In the genomic region with DNA sequence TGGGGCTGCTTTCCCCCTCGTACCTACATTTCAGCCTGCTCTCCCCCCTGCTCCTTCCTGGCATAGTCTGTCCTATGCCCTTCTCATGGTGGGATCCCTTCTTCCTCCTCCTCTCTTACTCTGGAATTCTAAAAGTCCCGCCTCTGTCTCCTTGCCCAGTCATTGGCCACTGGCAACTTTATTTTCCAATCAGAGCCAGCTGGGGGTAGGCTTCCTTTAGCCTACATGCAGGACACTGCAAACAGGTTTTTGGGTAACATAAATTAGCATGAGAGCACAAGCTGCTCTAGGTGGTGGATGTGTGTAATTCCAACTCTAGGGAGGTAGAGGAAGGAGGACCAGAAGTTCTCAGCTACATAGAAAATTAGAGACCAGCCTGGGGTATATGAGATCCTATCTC, we compare ENCODE assay signal across 15 mouse cellular contexts.
"Had no signal": no experiment of that assay in that cellular context is flagged by ENCODE, and none has a peak within 500 bp of the region (broad histone marks: within the 10 kb centered on the region; RNA-seq: fewer than 3 reads in every experiment).

No protein-coding gene starts in this region.

- DNase-seq: kidney, adult 8-10 months; kidney, postnatal 10 days; kidney, postnatal 36 days; left cerebral cortex, postnatal 4 days; lung, adult 2 months; lung, postnatal 14 days; lung, postnatal 4 days; midbrain, embryonic 14.5 days; thymus, adult 18-20 months; thymus, postnatal 25 days had no signal

- H3K9ac ChIP-seq: kidney, embryonic 15.5 days; limb, embryonic 12.5 days; limb, embryonic 15.5 days; liver, embryonic 14.5 days had no signal

- H3K9me3 ChIP-seq: kidney, embryonic 15.5 days; limb, embryonic 12.5 days; limb, embryonic 15.5 days had no signal

- H3K36me3 ChIP-seq: kidney, embryonic 15.5 days; limb, embryonic 12.5 days; limb, embryonic 15.5 days had no signal

- H3K4me2 ChIP-seq: limb, embryonic 12.5 days; limb, embryonic 15.5 days; midbrain, embryonic 11.5 days had no signal

- H3K4me3 ChIP-seq: kidney, embryonic 15.5 days; limb, embryonic 12.5 days; limb, embryonic 15.5 days had no signal

- H3K27ac ChIP-seq: kidney, embryonic 15.5 days; limb, embryonic 12.5 days; limb, embryonic 15.5 days; liver, embryonic 14.5 days had no signal

- H3K27me3 ChIP-seq: kidney, embryonic 15.5 days; limb, embryonic 12.5 days; limb, embryonic 15.5 days had no signal
